Mouse (Mus musculus): Measurements from ENCODE around the gene Ctsa.

GRCm38 (mm10) chr2:164866741-164867551 lies 34.3 kb downstream of the Ctsa start:
- TF ChIP-seq CTCF (IDR thresholded peaks at IDR 0.05; ENCODE audit: low read depth) (no peak), EP300 (IDR thresholded peaks at IDR 0.05; ENCODE audit: low read depth) (no peak)
